Mouse (Mus musculus) testis, adult 2 months (tissue): Measurements from ENCODE around the gene Erp27. TPM values are rescaled to one million over a fixed set of nuclear protein-coding genes. Genes with fewer than 3 reads are reported as not detected.

ENCODE experiments used
- H3K27ac ChIP-seq: fragments of 200-500 bp; 2 replicates; pipeline ENCODE4 v1.5.1; 2012; ENCODE audit warnings: low read depth, low read length; ENCODE audit not compliant: control insufficient read depth, insufficient read depth
- H3K27me3 ChIP-seq: fragments of 200-500 bp; 2 replicates; pipeline ENCODE4 v1.6.1; 2012; ENCODE audit warnings: mild to moderate bottlenecking, low read length, moderate library complexity; ENCODE audit not compliant: control insufficient read depth, insufficient read depth
- H3K36me3 ChIP-seq: fragments of 200-500 bp; 2 replicates; pipeline ENCODE4 v1.6.1; 2012; ENCODE audit warnings: mild to moderate bottlenecking, low read length; ENCODE audit not compliant: control insufficient read depth, insufficient read depth
- H3K4me1 ChIP-seq: fragments of 200-500 bp; 2 replicates; pipeline ENCODE4 v1.6.1; 2012; ENCODE audit warnings: low read length; ENCODE audit not compliant: control insufficient read depth, insufficient read depth
- H3K4me3 ChIP-seq: fragments of 200-500 bp; 2 replicates; pipeline ENCODE4 v1.5.1; 2012; ENCODE audit warnings: low read depth, mild to moderate bottlenecking, low read length, moderate library complexity, mixed read lengths; ENCODE audit not compliant: control insufficient read depth
- CTCF ChIP-seq: fragments of 200-500 bp; IDR thresholded peaks from 2 replicates; pipeline ENCODE4 v1.5.1; 2012; ENCODE audit warnings: low read depth, mild to moderate bottlenecking, inconsistent platforms, low read length, moderate library complexity; ENCODE audit not compliant: control insufficient read depth, insufficient read depth, insufficient replicate concordance
- POLR2A ChIP-seq: fragments of 200-500 bp; IDR thresholded peaks from 2 replicates; pipeline ENCODE4 v1.6.1; 2012; ENCODE audit warnings: low read depth, mild to moderate bottlenecking, inconsistent platforms, low read length, moderate library complexity; ENCODE audit not compliant: control insufficient read depth
- polyA plus RNA-seq: library from polyadenylated mRNA; depleted of rRNA; stranded (reverse); fragments of >200 nt; gene quantifications from 2 replicates; pipeline ENCODE4 v1.2.3, GENCODE M21; 2012

Gene Erp27
- polyA plus RNA-seq, 1 experiment, result 0.09 TPM

DNA sequence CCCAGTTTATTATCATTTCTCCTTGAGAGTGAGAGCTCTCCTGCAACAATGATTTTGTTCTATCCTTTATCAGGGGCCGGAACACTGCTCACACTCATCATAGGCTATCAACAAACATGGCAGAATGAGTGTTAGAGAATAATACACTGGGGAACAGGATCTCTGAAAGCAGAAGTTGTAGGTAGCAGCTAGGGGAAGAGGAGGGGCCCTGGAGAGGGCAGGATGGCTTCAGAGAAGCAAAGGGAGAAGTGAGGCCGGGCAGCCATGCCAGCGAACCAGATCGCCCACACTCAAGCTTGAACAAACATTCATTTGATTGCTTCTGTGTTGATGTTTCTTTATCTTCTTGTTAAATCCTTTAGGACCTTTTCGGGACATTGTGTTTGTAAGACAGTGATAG lies 24.3 kb upstream of the Erp27 start:
- no peaks in the 10 kb centered on the region for H3K4me1 ChIP-seq
- no peak overlapping the region for H3K27ac ChIP-seq
- no peak overlapping the region for H3K4me3 ChIP-seq
- H3K36me3 ChIP-seq, result no peaks in the 10 kb centered on the region
- no peaks in the 10 kb centered on the region for H3K27me3 ChIP-seq
- no peak for TF ChIP-seq POLR2A
- TF ChIP-seq CTCF, result no peak

DNA sequence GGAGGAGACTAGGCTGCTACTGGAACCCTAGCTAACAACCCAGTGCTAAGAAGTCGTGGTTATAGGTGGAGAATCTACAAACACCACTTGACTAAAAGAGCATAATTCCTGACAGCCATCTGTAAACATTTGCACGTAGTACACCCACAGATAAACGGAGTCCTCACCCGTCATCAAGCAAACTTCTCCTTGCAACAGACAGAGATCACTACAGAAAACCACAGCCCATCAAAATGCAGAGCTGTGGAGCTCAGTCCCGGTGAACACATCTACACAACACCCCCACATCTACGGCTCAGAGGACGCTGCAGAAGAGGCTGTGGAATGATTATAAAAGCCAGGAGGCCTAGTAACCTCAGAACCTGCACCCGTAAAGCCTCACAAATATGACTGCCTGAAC lies 22.5 kb upstream of the Erp27 start:
- Histone ChIP-seq H3K36me3 (no peaks in the 10 kb centered on the region), H3K4me3 (no peak overlapping the region), H3K27me3 (no peaks in the 10 kb centered on the region), H3K4me1 (no peaks in the 10 kb centered on the region), H3K27ac (no peak overlapping the region)
- TF ChIP-seq POLR2A (no peak), CTCF (no peak)

DNA sequence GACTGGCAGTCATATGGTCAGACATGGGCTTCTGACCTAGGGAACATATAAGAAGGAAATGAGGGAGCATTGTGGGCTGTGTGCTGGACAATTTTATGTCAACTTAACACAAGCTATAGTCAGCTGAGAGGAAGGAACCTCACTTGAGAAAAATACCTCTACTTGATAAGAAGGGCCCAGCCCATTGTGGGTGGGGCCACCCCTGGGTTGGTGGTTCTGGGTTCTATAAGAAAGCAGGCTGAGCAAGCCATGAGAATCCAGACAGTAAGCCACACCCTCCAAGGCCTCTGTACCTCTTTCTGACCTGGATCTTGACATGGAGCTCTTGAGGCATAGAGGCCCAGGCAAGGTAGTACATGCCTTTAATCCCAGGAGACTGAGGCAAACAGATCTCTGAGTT lies 21.4 kb upstream of the Erp27 start:
- TF ChIP-seq CTCF, result no peak
- no peak for TF ChIP-seq POLR2A
- no peak overlapping the region for H3K27ac ChIP-seq
- no peaks in the 10 kb centered on the region for H3K36me3 ChIP-seq
- no peak overlapping the region for H3K4me3 ChIP-seq
- H3K27me3 ChIP-seq, result no peaks in the 10 kb centered on the region
- peaks cover 4% of the 10 kb centered on the region for H3K4me1 ChIP-seq

DNA sequence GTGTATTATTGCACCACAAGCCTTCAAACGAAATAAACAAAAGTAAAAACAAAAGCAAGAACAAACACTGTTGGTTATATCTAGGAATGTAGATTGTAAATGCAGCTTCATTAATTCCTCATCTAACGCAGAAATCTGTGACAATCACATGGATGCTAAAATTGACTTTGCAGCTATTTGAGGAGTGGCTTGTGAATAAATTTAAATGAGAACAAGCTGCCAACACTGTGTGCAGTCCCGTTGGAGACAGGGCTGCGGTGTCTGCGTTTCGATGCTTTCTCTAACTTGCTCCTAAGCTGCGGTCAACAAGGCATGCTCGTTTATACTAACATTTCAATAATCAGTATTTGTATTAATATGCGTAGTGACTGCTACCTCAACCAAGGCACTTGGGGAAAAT lies 20.3 kb upstream of the Erp27 start:
- H3K4me3 ChIP-seq, result no peak overlapping the region
- peaks cover 4% of the 10 kb centered on the region for H3K4me1 ChIP-seq
- no peak overlapping the region for H3K27ac ChIP-seq
- TF ChIP-seq POLR2A, result no peak
- TF ChIP-seq CTCF, result no peak
- H3K27me3 ChIP-seq, result no peaks in the 10 kb centered on the region
- no peaks in the 10 kb centered on the region for H3K36me3 ChIP-seq

DNA sequence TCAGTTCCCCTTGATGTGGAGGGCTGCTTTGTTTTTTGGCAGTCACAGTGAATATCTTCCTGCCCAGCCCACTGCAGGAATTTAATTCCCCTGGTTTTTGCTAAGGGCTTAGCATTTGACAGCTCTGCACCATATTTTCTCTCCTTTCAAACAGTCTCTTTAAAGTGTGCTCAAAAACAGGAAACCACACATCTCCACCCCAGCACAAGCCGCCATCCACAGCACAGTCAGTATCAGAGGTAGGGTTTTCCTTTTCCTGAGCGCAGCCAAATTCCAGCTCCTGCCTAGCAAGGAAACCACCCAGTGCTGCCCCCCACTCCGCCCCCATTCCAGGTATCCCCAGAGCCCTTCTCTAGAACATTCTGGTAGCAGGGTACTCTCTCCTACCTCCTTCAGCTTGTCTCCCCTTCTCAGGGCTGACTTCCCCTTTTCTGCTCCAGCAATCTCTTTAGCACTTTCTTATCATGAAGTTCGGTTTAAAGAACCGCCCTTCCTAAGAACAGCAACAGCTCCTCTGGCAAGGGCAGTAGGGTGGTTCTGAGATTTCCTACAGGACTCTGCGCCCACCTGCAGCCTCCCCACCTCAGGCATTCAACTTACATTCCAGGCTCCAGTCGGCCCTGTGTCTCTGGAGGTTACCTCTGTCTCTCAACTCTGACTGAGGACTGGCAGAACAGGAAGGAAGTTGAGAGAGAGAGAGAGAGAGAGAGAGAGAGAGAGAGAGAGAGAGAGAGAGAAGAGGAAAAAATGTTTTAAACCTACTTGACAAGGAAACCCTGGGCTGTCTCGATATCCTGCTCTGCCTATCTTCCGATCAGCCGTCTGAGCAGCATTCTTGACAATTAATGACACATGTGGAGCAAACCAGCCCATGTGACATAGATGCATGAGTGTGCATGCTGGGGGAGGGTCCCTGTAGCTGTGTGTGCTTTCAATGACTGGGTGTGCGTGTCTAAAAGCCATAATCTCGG lies 19.4 kb upstream of the Erp27 start, which contains the start of gene Arhgdib:
Gene Arhgdib (minus strand): TSS at position 849 of the 971 bp plus-strand sequence.
- H3K4me3 ChIP-seq, result no peak within 1 kb of the TSS
- peaks cover 4% of the 10 kb centered on the region for H3K4me1 ChIP-seq
- H3K27me3 ChIP-seq, result no peaks in the 10 kb centered on the region
- H3K36me3 ChIP-seq, result no peaks in the 10 kb centered on the region
- TF ChIP-seq POLR2A (no peak), CTCF (no peak)
- peak within 1 kb of the TSS; percentile 71 for H3K27ac ChIP-seq

DNA sequence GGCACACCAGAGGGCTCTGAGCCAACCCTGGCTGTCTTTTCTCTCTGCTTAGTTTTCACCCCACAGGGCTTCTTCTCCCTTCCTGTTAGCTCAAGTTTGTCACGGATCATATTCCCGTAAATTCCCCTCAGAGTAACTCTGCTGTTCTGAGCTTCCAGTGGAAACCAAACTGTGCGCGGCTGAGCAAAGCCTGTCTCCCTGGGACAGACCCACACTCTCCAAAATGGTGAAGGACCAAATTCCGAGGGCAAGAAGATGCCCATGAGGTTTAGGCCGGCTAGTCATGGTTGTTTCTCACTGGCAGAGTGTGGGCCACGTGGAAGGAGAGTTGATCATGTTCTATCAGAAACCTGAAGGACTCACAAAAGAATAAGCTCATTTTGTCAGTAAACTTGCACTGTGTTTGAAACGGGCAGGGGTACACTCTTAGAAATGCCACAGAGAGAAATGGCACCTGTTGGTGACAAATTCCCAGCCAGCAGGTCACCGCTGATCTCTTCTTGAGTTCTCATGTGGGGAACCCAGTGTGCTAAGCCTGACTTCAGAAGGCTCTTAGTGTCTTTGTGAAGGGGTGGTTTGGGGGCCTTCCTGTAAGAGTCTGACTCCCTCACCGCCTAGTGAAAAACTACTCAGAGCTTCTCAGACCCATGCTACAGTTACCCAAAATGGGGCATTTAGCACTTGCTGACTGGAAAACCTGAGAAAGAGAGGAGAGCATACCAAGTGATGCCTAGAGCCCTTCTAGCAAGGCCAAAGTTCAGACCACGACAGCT lies 18.4 kb upstream of the Erp27 start:
- peaks cover 4% of the 10 kb centered on the region for H3K4me1 ChIP-seq
- no peaks in the 10 kb centered on the region for H3K36me3 ChIP-seq
- no peak overlapping the region for H3K4me3 ChIP-seq
- no peaks in the 10 kb centered on the region for H3K27me3 ChIP-seq
- peak overlapping the region; percentile 52 for H3K27ac ChIP-seq
- TF ChIP-seq POLR2A, result no peak
- no peak for TF ChIP-seq CTCF
